Mouse (Mus musculus): Measurements from ENCODE around the gene Gm49403. TPM values are rescaled to one million over a fixed set of nuclear protein-coding genes. Genes with fewer than 3 reads are reported as not detected.

Gene Gm49403
- polyA plus RNA-seq, 1 experiment from 2014 or later: not detected

GRCm38 (mm10) chr19:8870838-8871237 lies 12.9 kb upstream of the Gm49403 start:
- Histone ChIP-seq H3K36me3 (ENCODE audit: insufficient read depth, low read length) (peaks cover 20% of the 10 kb centered on the region), H3K27ac (peak overlapping the region; percentile 60), H3K4me1 (replicated peaks; ENCODE audit: insufficient read depth, low read length) (0 out of 2 replicates have a peak, but pooled peaks cover 5% of the 10 kb centered on the region), H3K9me3 (replicated peaks; ENCODE audit: low read length) (no peaks in the 10 kb centered on the region), H3K9ac (ENCODE audit: low read depth, low read length) (peak overlapping the region; percentile 96; the same call in 1 of the 2 replicates), H3K4me3 (replicated peaks; ENCODE audit: low read depth, low read length) (peak overlapping the region; percentile 96), H3K4me2 (ENCODE audit: low read length) (peak overlapping the region; percentile 51), H3K27me3 (ENCODE audit: insufficient read depth, low read length) (no peaks in the 10 kb centered on the region)
- WGBS: 47% methylated on average over 9 of the region's 9 CpGs
- ATAC-seq (replicated peaks; ENCODE audit: low FRiP score, low read depth) (no peak), DNase-seq (ENCODE audit: low spot score) (no peak)
- no peak for TF ChIP-seq CTCF (IDR thresholded peaks at IDR 0.05; ENCODE audit: low read depth)

GRCm38 (mm10) chr19:8871267-8872186 lies 12.2 kb upstream of the Gm49403 start, which contains the start of gene Ubxn1:
Gene Ubxn1, plus strand, starts transcription at chr19:8871496.
- Histone ChIP-seq H3K27ac (peak within 1 kb of the TSS; percentile 90), H3K9ac (ENCODE audit: low read depth, low read length) (peak within 1 kb of the TSS; percentile 96), H3K4me1 (replicated peaks; ENCODE audit: insufficient read depth, low read length) (0 out of 2 replicates have a peak, but pooled peaks cover 5% of the 10 kb centered on the region), H3K4me3 (replicated peaks; ENCODE audit: low read depth, low read length) (peak within 1 kb of the TSS; percentile 96), H3K4me2 (ENCODE audit: low read length) (peak within 1 kb of the TSS; percentile 80), H3K9me3 (replicated peaks; ENCODE audit: low read length) (no peaks in the 10 kb centered on the region), H3K36me3 (ENCODE audit: insufficient read depth, low read length) (peaks cover 24% of the 10 kb centered on the region), H3K27me3 (ENCODE audit: insufficient read depth, low read length) (no peaks in the 10 kb centered on the region)
- DNase-seq (ENCODE audit: low spot score) (peak; percentile 99), ATAC-seq (replicated peaks; ENCODE audit: low FRiP score, low read depth) (peak; percentile 96)
- 1% methylated on average over 51 of the region's 59 CpGs for WGBS
- TF ChIP-seq CTCF (IDR thresholded peaks at IDR 0.05; ENCODE audit: low read depth): no peak

GRCm38 (mm10) chr19:8872266-8872840 lies 11.4 kb upstream of the Gm49403 start:
- no peak for ATAC-seq (replicated peaks; ENCODE audit: low FRiP score, low read depth)
- TF ChIP-seq CTCF (IDR thresholded peaks at IDR 0.05; ENCODE audit: low read depth): no peak
- no peak for DNase-seq (ENCODE audit: low spot score)
- Histone ChIP-seq H3K9me3 (replicated peaks; ENCODE audit: low read length) (no peaks in the 10 kb centered on the region), H3K27me3 (ENCODE audit: insufficient read depth, low read length) (no peaks in the 10 kb centered on the region), H3K4me1 (replicated peaks; ENCODE audit: insufficient read depth, low read length) (0 out of 2 replicates have a peak, but pooled peaks cover 5% of the 10 kb centered on the region), H3K9ac (ENCODE audit: low read depth, low read length) (peak overlapping the region; percentile 96), H3K4me3 (replicated peaks; ENCODE audit: low read depth, low read length) (peak overlapping the region; percentile 96), H3K27ac (peak overlapping the region; percentile 90), H3K36me3 (ENCODE audit: insufficient read depth, low read length) (peaks cover 31% of the 10 kb centered on the region), H3K4me2 (ENCODE audit: low read length) (peak overlapping the region; percentile 80)
- 63% methylated on average over 10 of the region's 10 CpGs for WGBS

- Histone ChIP-seq H3K9ac (ENCODE audit: low read depth, low read length) (no peak overlapping the region), H3K4me2 (ENCODE audit: low read length) (no peak overlapping the region), H3K27ac (no peak overlapping the region), H3K4me3 (replicated peaks; ENCODE audit: low read depth, low read length) (no peak overlapping the region), H3K9me3 (replicated peaks; ENCODE audit: low read length) (no peaks in the 10 kb centered on the region), H3K4me1 (replicated peaks; ENCODE audit: insufficient read depth, low read length) (0 out of 2 replicates have a peak, but pooled peaks cover 5% of the 10 kb centered on the region), H3K36me3 (ENCODE audit: insufficient read depth, low read length) (peaks cover 31% of the 10 kb centered on the region), H3K27me3 (ENCODE audit: insufficient read depth, low read length) (no peaks in the 10 kb centered on the region)
- no peak for DNase-seq (ENCODE audit: low spot score)
- 90% methylated on average over 7 of the region's 7 CpGs for WGBS
- TF ChIP-seq CTCF (IDR thresholded peaks at IDR 0.05; ENCODE audit: low read depth): no peak
- no peak for ATAC-seq (replicated peaks; ENCODE audit: low FRiP score, low read depth)
Measured at GRCm38 (mm10) chr19:8875031-8875430, 8.7 kb upstream of the Gm49403 start.

GRCm38 (mm10) chr19:8880311-8881033 lies 3.3 kb upstream of the Gm49403 start, which contains the start of gene Uqcc3:
Gene Uqcc3, minus strand, starts transcription at chr19:8880923.
- peak; percentile 97 for DNase-seq (ENCODE audit: low spot score)
- Histone ChIP-seq H3K4me2 (ENCODE audit: low read length) (peak within 1 kb of the TSS; percentile 78), H3K36me3 (ENCODE audit: insufficient read depth, low read length) (peaks cover 10% of the 10 kb centered on the region), H3K27me3 (ENCODE audit: insufficient read depth, low read length) (no peaks in the 10 kb centered on the region), H3K9ac (ENCODE audit: low read depth, low read length) (peak within 1 kb of the TSS; percentile 88), H3K4me3 (replicated peaks; ENCODE audit: low read depth, low read length) (peak within 1 kb of the TSS; percentile 81), H3K4me1 (replicated peaks; ENCODE audit: insufficient read depth, low read length) (no peaks in the 10 kb centered on the region), H3K9me3 (replicated peaks; ENCODE audit: low read length) (no peaks in the 10 kb centered on the region), H3K27ac (peak within 1 kb of the TSS; percentile 87)
- under 1% methylated on average over 42 of the region's 42 CpGs for WGBS
- peak; percentile 96 for ATAC-seq (replicated peaks; ENCODE audit: low FRiP score, low read depth)
- TF ChIP-seq CTCF (IDR thresholded peaks at IDR 0.05; ENCODE audit: low read depth): no peak

- WGBS: 12% methylated on average over 3 of the region's 3 CpGs
- peak; percentile 23; the same call in 1 of the 2 replicates for ATAC-seq (replicated peaks; ENCODE audit: low FRiP score, low read depth)
Measured at GRCm38 (mm10) chr19:8881034-8881392, 2.7 kb upstream of the Gm49403 start.

More at GRCm38 (mm10) chr19:8881034-8881392, 2.7 kb upstream of the Gm49403 start:
- H3K27ac ChIP-seq: no peak overlapping the region; the same call in 1 of the 2 replicates
- peak overlapping the region; percentile 88; the same call in 1 of the 2 replicates for H3K9ac ChIP-seq (ENCODE audit: low read depth, low read length)
- TF ChIP-seq CTCF (IDR thresholded peaks at IDR 0.05; ENCODE audit: low read depth): no peak
- peak overlapping the region; percentile 81 for H3K4me3 ChIP-seq (replicated peaks; ENCODE audit: low read depth, low read length)
- no peaks in the 10 kb centered on the region for H3K4me1 ChIP-seq (replicated peaks; ENCODE audit: insufficient read depth, low read length)
- no peak for DNase-seq (ENCODE audit: low spot score)
- no peaks in the 10 kb centered on the region for H3K9me3 ChIP-seq (replicated peaks; ENCODE audit: low read length)
- peak overlapping the region; percentile 78 for H3K4me2 ChIP-seq (ENCODE audit: low read length)
- H3K36me3 ChIP-seq (ENCODE audit: insufficient read depth, low read length): peaks cover 10% of the 10 kb centered on the region
- H3K27me3 ChIP-seq (ENCODE audit: insufficient read depth, low read length): no peaks in the 10 kb centered on the region
